Mouse (Mus musculus): Measurements from ENCODE around the gene Il20. TPM values are rescaled to one million over a fixed set of nuclear protein-coding genes. Genes with fewer than 3 reads are reported as not detected.

Il20 gene
- not detected in 2 replicates for polyA plus RNA-seq (2021; fragmentation: Nextera tagmentation)
- long read RNA-seq, experiment 1: 0 reads
- long read RNA-seq, experiment 2: 0 reads

DNA sequence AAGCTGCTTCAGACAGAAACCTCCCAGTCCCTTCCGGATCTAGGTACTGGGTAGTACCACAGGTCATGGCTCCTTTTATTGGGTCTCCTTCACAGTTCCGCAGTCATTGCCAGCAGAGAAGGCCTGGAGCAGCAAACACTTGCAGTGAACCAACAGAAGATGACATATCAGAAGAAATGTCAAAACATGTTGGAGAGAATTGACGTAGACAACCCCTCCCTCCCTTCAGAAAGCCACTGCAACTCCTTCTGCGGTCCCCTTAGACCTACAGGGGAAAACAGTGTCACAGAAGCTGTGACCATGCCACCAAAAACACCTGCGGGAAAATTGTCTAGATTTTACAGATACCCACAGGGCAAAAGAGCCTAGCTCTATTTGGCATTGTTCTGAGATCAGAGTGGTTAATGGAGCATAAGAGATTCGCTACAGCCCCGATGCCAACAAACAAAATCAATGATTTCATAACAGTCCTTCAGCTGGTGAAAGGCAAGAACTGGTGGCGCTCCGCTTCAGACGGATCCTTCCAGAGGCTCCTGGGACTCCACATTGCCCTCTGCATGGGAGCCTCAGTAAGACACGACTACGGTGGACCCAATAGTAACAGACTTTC lies at the start of gene Il20:
Gene Il20, minus strand, starts transcription at position 51 of the 610 bp plus-strand sequence.

DNA sequence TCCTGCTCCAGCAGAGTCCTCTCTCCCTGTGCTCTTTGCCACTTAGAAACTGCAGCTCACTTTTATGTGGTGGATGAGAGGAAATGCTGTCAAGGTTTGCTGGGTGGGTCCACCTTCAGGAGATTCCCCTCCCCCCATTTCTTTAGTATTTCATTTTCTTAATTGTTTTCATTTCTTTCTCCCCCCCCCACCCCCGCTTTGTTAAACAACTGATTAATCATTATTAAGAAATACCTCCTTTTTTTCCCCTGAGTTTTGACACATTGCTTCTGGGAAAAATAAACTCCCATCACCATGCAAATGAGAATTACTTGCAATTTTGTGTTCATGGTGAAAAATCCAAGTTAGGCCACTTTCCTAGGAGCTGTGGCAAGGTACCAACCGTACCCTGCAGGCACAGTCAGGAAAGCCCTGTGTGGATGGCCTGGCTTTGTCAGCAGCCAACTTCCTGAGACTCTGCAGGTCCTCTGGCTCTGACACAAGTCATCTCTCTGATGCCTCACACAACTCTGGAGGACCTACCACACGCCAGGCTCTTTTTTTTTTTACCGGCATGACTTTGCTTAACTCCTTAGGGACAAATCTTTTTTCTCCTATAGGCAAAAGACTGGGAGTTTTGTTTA lies 28.9 kb upstream of the Il20 start, which contains the start of gene Il19:
Gene Il19, minus strand, starts transcription at position 51 of the 623 bp plus-strand sequence.

DNA sequence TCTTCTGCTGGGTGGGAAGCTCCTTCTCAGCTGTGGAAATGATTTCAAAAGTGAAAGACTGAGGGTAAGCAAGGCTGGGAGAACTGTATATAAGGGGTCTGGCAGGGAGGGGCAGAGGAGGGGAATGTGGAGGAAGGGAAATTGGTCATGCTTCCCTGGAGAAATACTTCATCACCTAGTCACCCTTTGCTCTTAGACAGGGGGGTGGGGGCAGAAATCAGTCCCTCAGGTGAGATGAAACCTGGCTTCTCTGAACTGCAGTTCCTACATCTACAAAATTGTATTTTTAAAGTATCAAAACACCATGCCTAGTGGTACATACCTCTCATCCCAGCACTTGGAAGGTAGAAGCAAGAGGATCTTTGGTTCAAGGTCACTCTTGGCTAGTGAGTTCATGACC lies 23.9 kb downstream of the Il20 start, which contains the start of gene Il24:
Gene Il24, minus strand, starts transcription at position 101 of the 400 bp plus-strand sequence.

DNA sequence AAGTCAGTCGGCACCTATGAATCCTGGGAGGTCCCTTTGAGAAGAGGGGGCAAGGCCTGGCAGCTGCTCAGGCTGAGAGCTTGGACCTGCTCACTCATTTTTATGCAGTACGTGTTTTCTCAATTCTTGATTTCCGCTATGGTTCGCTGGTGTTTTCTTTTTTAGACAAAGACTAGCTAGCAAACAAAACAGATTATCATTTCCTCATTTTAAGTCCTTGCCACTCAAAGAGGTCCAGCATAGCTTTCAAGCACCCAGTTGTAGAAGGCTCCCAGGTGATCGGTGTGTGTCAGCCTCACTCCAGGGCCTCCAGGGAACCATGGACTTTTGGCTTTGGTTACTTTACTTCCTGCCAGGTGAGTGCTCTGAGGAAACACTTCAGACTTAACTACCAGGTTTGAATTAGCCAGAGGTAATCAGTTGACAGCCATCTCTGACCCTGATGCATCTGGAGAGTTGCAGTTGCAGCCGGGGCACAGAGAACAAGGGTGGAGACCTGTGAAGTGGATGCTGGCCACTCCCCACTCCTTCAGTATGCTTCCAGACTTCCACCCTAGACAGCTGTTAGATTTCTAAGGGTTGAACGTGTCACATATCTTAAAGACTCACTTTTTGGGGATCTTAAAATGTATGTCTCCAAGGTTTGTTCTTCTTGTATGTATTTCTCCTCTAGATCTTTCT lies 45.6 kb downstream of the Il20 start, which contains the start of gene Fcmr:
Gene Fcmr, plus strand, starts transcription at position 129 of the 681 bp plus-strand sequence.

Other genes with a start within 250 kb of the Il20 start
- not detected in 2 replicates for gene C4bp, start 249.8 kb downstream of the Il20 start, polyA plus RNA-seq (2021; fragmentation: Nextera tagmentation)
- not detected in 2 replicates for gene Gm29427, start 195.7 kb downstream of the Il20 start, polyA plus RNA-seq (2021; fragmentation: Nextera tagmentation)
- 20.3 and 28.7 TPM in 2 replicates for gene Yod1, start 194.1 kb downstream of the Il20 start, polyA plus RNA-seq (2021; fragmentation: Nextera tagmentation)
- gene Pfkfb2, start 182.2 kb downstream of the Il20 start, polyA plus RNA-seq (2021; fragmentation: Nextera tagmentation): 6.5 and 7.2 TPM in 2 replicates
- 0.89 and 0.95 TPM in 2 replicates for gene AA986860, start 179.5 kb downstream of the Il20 start, polyA plus RNA-seq (2021; fragmentation: Nextera tagmentation)
- not detected in 2 replicates for gene Fcamr, start 110.5 kb downstream of the Il20 start, polyA plus RNA-seq (2021; fragmentation: Nextera tagmentation)
- gene Pigr, start 84.8 kb downstream of the Il20 start, polyA plus RNA-seq (2021; fragmentation: Nextera tagmentation): 0.06 TPM in 1 of 2 replicates, not detected in the other
- 0.35 and 0.97 TPM in 2 replicates for gene Fcmr, start 45.8 kb downstream of the Il20 start, polyA plus RNA-seq (2021; fragmentation: Nextera tagmentation)
- gene Il24, start 24.0 kb downstream of the Il20 start, polyA plus RNA-seq (2021; fragmentation: Nextera tagmentation): not detected in 2 replicates
- gene Il19, start 28.7 kb upstream of the Il20 start, polyA plus RNA-seq (2021; fragmentation: Nextera tagmentation): not detected in 2 replicates
- not detected in 2 replicates for gene Il10, start 108.4 kb upstream of the Il20 start, polyA plus RNA-seq (2021; fragmentation: Nextera tagmentation)
- gene Mapkapk2, start 186.4 kb upstream of the Il20 start, polyA plus RNA-seq (2021; fragmentation: Nextera tagmentation): 3.1 and 3.2 TPM in 2 replicates
- gene Dyrk3, start 226.9 kb upstream of the Il20 start, polyA plus RNA-seq (2021; fragmentation: Nextera tagmentation): 5.3 and 5.9 TPM in 2 replicates
- gene Eif2d, start 241.7 kb upstream of the Il20 start, polyA plus RNA-seq (2021; fragmentation: Nextera tagmentation): 13.4 and 16.9 TPM in 2 replicates